In the genomic region with DNA sequence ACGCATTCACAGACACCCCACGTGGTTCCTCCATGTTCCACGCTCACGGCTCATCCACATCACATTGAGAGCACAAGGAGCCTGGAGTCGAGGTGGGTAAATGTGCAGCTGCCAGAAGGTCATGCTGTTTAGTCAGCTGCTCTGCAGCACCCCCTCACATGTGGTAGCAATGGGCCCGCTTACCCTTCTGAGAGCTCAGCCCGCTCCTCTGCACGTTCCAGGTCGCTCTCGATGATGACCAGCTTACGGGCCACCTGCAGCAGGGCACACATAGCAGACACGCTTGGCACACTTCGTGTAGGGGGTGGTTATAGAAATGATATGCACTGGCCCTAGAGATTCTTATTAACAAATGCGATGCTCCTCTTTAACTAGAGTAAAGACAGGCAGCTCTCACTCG, we compare ENCODE assay signal across 25 mouse cellular contexts. TPM values are rescaled to one million over a fixed set of nuclear protein-coding genes. Genes with fewer than 3 reads are reported as not detected.
A peak's percentile ranks its signal among the peaks of the same experiment; 100 is the strongest.
DNase-seq lines count a peak whose midpoint lies in the region; ATAC-seq and TF ChIP-seq lines count a peak whose summit lies in the region.
"Had no signal": no experiment of that assay in that cellular context is flagged by ENCODE, and none has a peak within 500 bp of the region (broad histone marks: within the 10 kb centered on the region; RNA-seq: fewer than 3 reads in every experiment).

No protein-coding gene starts in this region.

- WGBS in heart, embryonic 13.5 days = 87% methylated on average over 15 of the region's 15 CpGs
- WGBS in heart, embryonic 11.5 days (ENCODE audit: insufficient replicate concordance) = 90% methylated on average over 15 of the region's 15 CpGs
- 85% methylated on average over 15 of the region's 15 CpGs for WGBS in olfactory bulb, adult 2 months

- peaks cover 68% of the 10 kb centered on the region for H3K4me1 ChIP-seq in heart, embryonic 13.5 days
- H3K4me1 ChIP-seq in heart, embryonic 11.5 days (ENCODE audit: control insufficient read depth, insufficient read depth, low read length) = peaks cover 17% of the 10 kb centered on the region
- H3K4me1 ChIP-seq in cortical plate, adult 2 months (ENCODE audit: control insufficient read depth, insufficient read depth, low read length) = peaks cover 2% of the 10 kb centered on the region; the same call in 1 of the 2 replicates
- peaks cover 19% of the 10 kb centered on the region for H3K4me1 ChIP-seq in olfactory bulb, adult 2 months (ENCODE audit: control insufficient read depth, insufficient read depth, low read length)
- H3K4me1 ChIP-seq: forebrain, embryonic 12.5 days had no signal

- intact Hi-C loops in gastrocnemius, adult 2 months (cut with DNase I) = no loop called here

- peak; percentile 49 for DNase-seq in gastrocnemius, adult 2 months
- DNase-seq in gastrocnemius, postnatal 25 days = no peak
- no peak for DNase-seq in right cerebral cortex, postnatal 10 days (ENCODE audit: low spot score in 2 of 2)
- DNase-seq: adrenal gland, adult 8-10 months; adrenal gland, postnatal 25 days; cerebellum, adult 18-20 months; cerebellum, adult 9-10 months; cerebellum, postnatal 14 days; gastrocnemius, postnatal 10 days; heart, postnatal 4 days had no signal

- no peaks in the 10 kb centered on the region for H3K27me3 ChIP-seq in heart, embryonic 13.5 days (replicated peaks)
- no peaks in the 10 kb centered on the region for H3K27me3 ChIP-seq in heart, embryonic 11.5 days (ENCODE audit: control insufficient read depth, insufficient read depth, low read length)
- H3K27me3 ChIP-seq: embryonic facial prominence, embryonic 12.5 days; embryonic facial prominence, embryonic 15.5 days; forebrain, embryonic 12.5 days; forebrain, embryonic 15.5 days; heart, embryonic 12.5 days had no signal

- H3K27ac ChIP-seq in gastrocnemius, adult 2 months = peak overlapping the region; percentile 99
- H3K27ac ChIP-seq in heart, embryonic 13.5 days (replicated peaks) = 0 out of 2 replicates have a peak overlapping the region, but pooled peaks have one; percentile 9
- H3K27ac ChIP-seq in heart, embryonic 11.5 days (ENCODE audit: low read depth, low read length) = no peak overlapping the region
- peak overlapping the region; percentile 13; the same call in 1 of the 2 replicates for H3K27ac ChIP-seq in cortical plate, adult 2 months (ENCODE audit: insufficient read depth, low read length)
- H3K27ac ChIP-seq in olfactory bulb, adult 2 months (ENCODE audit: insufficient read depth, low read depth, low read length) = 0 out of 2 replicates have a peak overlapping the region, but pooled peaks have one; percentile 4
- H3K27ac ChIP-seq: embryonic facial prominence, embryonic 12.5 days; embryonic facial prominence, embryonic 15.5 days; forebrain, embryonic 12.5 days; forebrain, embryonic 15.5 days; hindbrain, embryonic 14.5 days; hindbrain, postnatal 0 days had no signal

- no peak for TF ChIP-seq CTCF in gastrocnemius, adult 2 months (IDR thresholded peaks at IDR 0.05)
- TF ChIP-seq CTCF in cortical plate, adult 2 months (IDR thresholded peaks at IDR 0.05; ENCODE audit: extremely low read depth, insufficient read depth, low read length) = no peak
- no peak for TF ChIP-seq CTCF in olfactory bulb, adult 2 months (IDR thresholded peaks at IDR 0.05; ENCODE audit: insufficient read depth, low read depth, low read length)

- peaks cover 99% of the 10 kb centered on the region for H3K36me3 ChIP-seq in heart, embryonic 13.5 days
- peaks cover 64% of the 10 kb centered on the region for H3K36me3 ChIP-seq in heart, embryonic 11.5 days (ENCODE audit: control insufficient read depth, insufficient read depth, low read length)

- no peak overlapping the region; the same call in 1 of the 2 replicates for H3K4me3 ChIP-seq in gastrocnemius, adult 2 months
- H3K4me3 ChIP-seq in heart, embryonic 13.5 days = no peak overlapping the region
- no peak overlapping the region for H3K4me3 ChIP-seq in heart, embryonic 11.5 days (ENCODE audit: low read depth, low read length)
- no peak overlapping the region for H3K4me3 ChIP-seq in cortical plate, adult 2 months (ENCODE audit: insufficient read depth, low read length)
- no peak overlapping the region for H3K4me3 ChIP-seq in olfactory bulb, adult 2 months (ENCODE audit: insufficient read depth, low read depth, low read length)
- H3K4me3 ChIP-seq: embryonic facial prominence, embryonic 12.5 days; embryonic facial prominence, embryonic 15.5 days; erythroblast, embryonic 14.5 days; forebrain, embryonic 12.5 days; forebrain, embryonic 15.5 days; heart, embryonic 12.5 days had no signal

- no peak overlapping the region for H3K9ac ChIP-seq in heart, embryonic 13.5 days
- no peak overlapping the region for H3K9ac ChIP-seq in heart, embryonic 11.5 days (ENCODE audit: low read depth, low read length)
- H3K9ac ChIP-seq: embryonic facial prominence, embryonic 12.5 days; embryonic facial prominence, embryonic 15.5 days; forebrain, embryonic 12.5 days; forebrain, embryonic 15.5 days; heart, embryonic 12.5 days; hindbrain, embryonic 14.5 days had no signal

- no peak overlapping the region for H3K4me2 ChIP-seq in heart, embryonic 13.5 days
- no peak overlapping the region for H3K4me2 ChIP-seq in heart, embryonic 11.5 days
- H3K4me2 ChIP-seq: embryonic facial prominence, embryonic 12.5 days; embryonic facial prominence, embryonic 15.5 days; forebrain, embryonic 12.5 days; forebrain, embryonic 15.5 days; heart, embryonic 12.5 days; hindbrain, embryonic 14.5 days had no signal

- ATAC-seq in heart, embryonic 13.5 days (ENCODE audit: extremely low read depth, insufficient number of reproducible peaks, low FRiP score, low TSS enrichment) = no peak
- ATAC-seq in heart, embryonic 11.5 days (replicated peaks; ENCODE audit: insufficient number of reproducible peaks, low FRiP score, low TSS enrichment) = no peak
- ATAC-seq: activated CD4-positive, CD25-positive, alpha-beta regulatory T cell, adult 4 months; forebrain, embryonic 15.5 days; hindbrain, postnatal 0 days; inflammation-experienced regulatory T-cells, adult 6 months; intestine, embryonic 16.5 days had no signal

- TF ChIP-seq POLR2A in cortical plate, adult 2 months (IDR thresholded peaks at IDR 0.05; ENCODE audit: extremely low read depth, insufficient read depth, low read length) = no peak
- no peak for TF ChIP-seq POLR2A in olfactory bulb, adult 2 months (IDR thresholded peaks at IDR 0.05; ENCODE audit: insufficient read depth, low read depth, low read length)

- H3K9me3 ChIP-seq in heart, embryonic 13.5 days = peaks cover 8% of the 10 kb centered on the region; the same call in 1 of the 2 replicates
- peaks cover 3% of the 10 kb centered on the region; the same call in 1 of the 2 replicates for H3K9me3 ChIP-seq in heart, embryonic 11.5 days (replicated peaks; ENCODE audit: control insufficient read depth, low read length)
- H3K9me3 ChIP-seq: forebrain, embryonic 15.5 days had no signal

RNA-seq across cellular contexts. Expression of gene Tpm1, which starts 16.6 kb away (rescaled TPM):
- over 10,000 TPM; 18,374 to 28,065 TPM for total RNA-seq in gastrocnemius, adult 2 months (2021)
- total RNA-seq in gastrocnemius, postnatal 25 days (2021) = over 10,000 TPM; 20,359 to 26,033 TPM
- polyA plus RNA-seq in heart, embryonic 13.5 days (2015; fragmentation: Nextera tagmentation; extraction: Ambion mirVana) = 3,954 and 4,354 TPM in 2 replicates
- polyA plus RNA-seq in heart, embryonic 11.5 days (2014; fragmentation: Nextera tagmentation; extraction: Ambion mirVana) = 4,955 and 5,093 TPM in 2 replicates
- polyA plus RNA-seq in cortical plate, adult 2 months (2012; rRNA removed) = 234 and 242 TPM in 2 replicates
- polyA plus RNA-seq in olfactory bulb, adult 2 months (2012; ENCODE audit: insufficient read depth, insufficient read length, low replicate concordance, missing spikeins) = not detected in 2 replicates

RNA-seq across cellular contexts. Expression of gene Lactb, which starts 57.3 kb away (rescaled TPM):
- 10 to 100 TPM; 17.7 to 22.3 TPM for total RNA-seq in gastrocnemius, adult 2 months (2021)
- 10 to 100 TPM; 17.8 to 19.5 TPM for total RNA-seq in gastrocnemius, postnatal 25 days (2021)
- polyA plus RNA-seq in heart, embryonic 13.5 days (2015; fragmentation: Nextera tagmentation; extraction: Ambion mirVana) = 6.2 and 7.0 TPM in 2 replicates
- 12.2 and 12.3 TPM in 2 replicates for polyA plus RNA-seq in heart, embryonic 11.5 days (2014; fragmentation: Nextera tagmentation; extraction: Ambion mirVana)
- polyA plus RNA-seq in cortical plate, adult 2 months (2012; rRNA removed) = 18.2 and 18.5 TPM in 2 replicates
- polyA plus RNA-seq in olfactory bulb, adult 2 months (2012; ENCODE audit: insufficient read depth, insufficient read length, low replicate concordance, missing spikeins) = not detected in 2 replicates

Comparison
In these comparisons a context has a peak if more than half of its experiments do, and no peak if none do; other contexts are left out.
1. RNA of gene Tpm1, which starts 16.6 kb away (polyA plus RNA-seq): 4,955 to 5,093 TPM in heart, embryonic 11.5 days and 3,954 to 4,354 TPM in heart, embryonic 13.5 days; 234 to 242 TPM in cortical plate, adult 2 months and not detected in olfactory bulb, adult 2 months; every median in the first group is over 10 times any median in the second.